Mouse (Mus musculus) lung, postnatal 0 days (tissue): Measurements from ENCODE around the gene Olfr584.

ENCODE experiments used
- CTCF ChIP-seq: IDR thresholded peaks from 2 replicates; pipeline ENCODE4 v1.5.1; 2016; ENCODE audit warnings: antibody characterized with exemption, mild to moderate bottlenecking
- EP300 ChIP-seq: IDR thresholded peaks from 2 replicates; pipeline ENCODE4 v1.6.1; 2016; ENCODE audit warnings: antibody characterized with exemption, mild to moderate bottlenecking, control low read depth

DNA sequence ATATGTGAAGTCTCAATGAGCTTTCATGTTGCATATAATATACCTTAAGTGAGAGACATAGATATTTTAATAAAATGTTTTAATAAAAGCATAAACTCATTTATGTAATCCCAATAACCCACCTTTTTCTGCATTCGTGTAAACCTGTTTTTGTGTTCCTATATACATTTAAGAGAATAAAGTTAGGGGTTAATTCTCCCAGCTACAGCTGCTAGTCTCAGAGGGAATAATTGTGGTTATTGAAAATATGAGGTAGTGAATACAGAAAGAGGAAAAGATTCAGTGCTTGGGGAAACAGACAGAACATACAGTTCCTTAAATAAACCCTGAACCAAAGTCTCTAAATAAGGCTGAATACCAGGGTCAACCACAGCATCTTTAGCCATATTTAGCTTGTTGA lies at the start of gene Olfr584:
- TF ChIP-seq EP300 (no peak), CTCF (no peak)
